ENCODE assay signal across 17 mouse cellular contexts in genomic region chr12:113911770-113912169, GRCm38 (mm10).
DNase-seq lines count a peak whose midpoint lies in the region; ATAC-seq lines count a peak whose summit lies in the region.
"Had no signal": no experiment of that assay in that cellular context is flagged by ENCODE, and none has a peak within 500 bp of the region (broad histone marks: within the 10 kb centered on the region; RNA-seq: fewer than 3 reads in every experiment).

No protein-coding gene starts in this region.

- no peaks in the 10 kb centered on the region for H3K9me3 ChIP-seq in kidney, embryonic 15.5 days (replicated peaks)
- no peaks in the 10 kb centered on the region for H3K9me3 ChIP-seq in limb, embryonic 10.5 days (replicated peaks)
- H3K9me3 ChIP-seq: embryonic facial prominence, embryonic 15.5 days; limb, embryonic 15.5 days had no signal

- H3K27ac ChIP-seq in kidney, embryonic 15.5 days = no peak overlapping the region
- no peak overlapping the region for H3K27ac ChIP-seq in limb, embryonic 10.5 days
- H3K27ac ChIP-seq: embryonic facial prominence, embryonic 15.5 days; heart, embryonic 13.5 days; hindbrain, embryonic 12.5 days; left cerebral cortex, adult 2 months; limb, embryonic 15.5 days had no signal

- no peaks in the 10 kb centered on the region for H3K27me3 ChIP-seq in kidney, embryonic 15.5 days
- H3K27me3 ChIP-seq in limb, embryonic 10.5 days (ENCODE audit: low read depth, poor library complexity, severe bottlenecking) = no peaks in the 10 kb centered on the region
- H3K27me3 ChIP-seq: embryonic facial prominence, embryonic 15.5 days; heart, embryonic 13.5 days; hindbrain, embryonic 12.5 days; limb, embryonic 15.5 days had no signal

- H3K4me1 ChIP-seq in kidney, embryonic 15.5 days = no peaks in the 10 kb centered on the region
- H3K4me1 ChIP-seq in limb, embryonic 10.5 days = no peaks in the 10 kb centered on the region
- H3K4me1 ChIP-seq: embryonic facial prominence, embryonic 15.5 days; heart, embryonic 13.5 days; hindbrain, embryonic 12.5 days; limb, embryonic 15.5 days had no signal

- no peak overlapping the region for H3K9ac ChIP-seq in kidney, embryonic 15.5 days
- H3K9ac ChIP-seq: embryonic facial prominence, embryonic 15.5 days; heart, embryonic 13.5 days; hindbrain, embryonic 12.5 days; limb, embryonic 15.5 days had no signal

- H3K4me3 ChIP-seq in kidney, embryonic 15.5 days (replicated peaks) = no peak overlapping the region
- H3K4me3 ChIP-seq in limb, embryonic 10.5 days = no peak overlapping the region
- H3K4me3 ChIP-seq: embryonic facial prominence, embryonic 15.5 days; heart, embryonic 13.5 days; hindbrain, embryonic 12.5 days; left cerebral cortex, adult 2 months; limb, embryonic 15.5 days had no signal

- ATAC-seq in kidney, embryonic 15.5 days (replicated peaks; ENCODE audit: low FRiP score) = no peak
- ATAC-seq: forebrain, embryonic 14.5 days; midbrain, embryonic 16.5 days had no signal

- H3K36me3 ChIP-seq in kidney, embryonic 15.5 days = no peaks in the 10 kb centered on the region
- no peaks in the 10 kb centered on the region for H3K36me3 ChIP-seq in limb, embryonic 10.5 days
- H3K36me3 ChIP-seq: embryonic facial prominence, embryonic 15.5 days; heart, embryonic 13.5 days; hindbrain, embryonic 12.5 days; limb, embryonic 15.5 days had no signal

- H3K4me2 ChIP-seq in kidney, embryonic 15.5 days = no peak overlapping the region
- H3K4me2 ChIP-seq: embryonic facial prominence, embryonic 15.5 days; heart, embryonic 13.5 days; hindbrain, embryonic 12.5 days; limb, embryonic 15.5 days had no signal

- WGBS in kidney, embryonic 15.5 days = 42% methylated on average over 3 of the region's 3 CpGs
- 35% methylated on average over 3 of the region's 3 CpGs for WGBS in limb, embryonic 10.5 days

- peak; percentile 38 for DNase-seq in kidney, adult 18-20 months
- peak; percentile 21 to 39 for DNase-seq in B cell, adult 2 months
- DNase-seq in ES-CJ7 (ENCODE audit: low read depth, low spot score) = peak; percentile 4
- DNase-seq in kidney, postnatal 10 days = peak; percentile 23
- DNase-seq in limb, embryonic 10.5 days (ENCODE audit: low spot score) = no peak
- no peak for DNase-seq in cerebellum, adult 9-10 months
- DNase-seq in lung, postnatal 25 days (ENCODE audit: low spot score) = no peak
- DNase-seq: cerebellum, postnatal 14 days; lung, postnatal 36 days had no signal

Comparison
In these comparisons a context has a peak if more than half of its experiments do, and no peak if none do; other contexts are left out.
1. DNase-seq: peak in kidney, adult 18-20 months (single experiment), B cell, adult 2 months (2 of 2), ES-CJ7 (single experiment) and kidney, postnatal 10 days (single experiment); none in limb, embryonic 10.5 days (single experiment), cerebellum, adult 9-10 months (single experiment) and lung, postnatal 25 days (single experiment).